Mouse (Mus musculus) right cerebral cortex, postnatal 10 days (tissue): ENCODE results near the gene Atxn1.

Source experiments
- DNase-seq, 2 experiments: peaks; one replicate each; pipeline ENCODE4 v3.0.0; 2021; ENCODE audit warnings: low spot score in 2 of 2

The Atxn1 gene

DNA sequence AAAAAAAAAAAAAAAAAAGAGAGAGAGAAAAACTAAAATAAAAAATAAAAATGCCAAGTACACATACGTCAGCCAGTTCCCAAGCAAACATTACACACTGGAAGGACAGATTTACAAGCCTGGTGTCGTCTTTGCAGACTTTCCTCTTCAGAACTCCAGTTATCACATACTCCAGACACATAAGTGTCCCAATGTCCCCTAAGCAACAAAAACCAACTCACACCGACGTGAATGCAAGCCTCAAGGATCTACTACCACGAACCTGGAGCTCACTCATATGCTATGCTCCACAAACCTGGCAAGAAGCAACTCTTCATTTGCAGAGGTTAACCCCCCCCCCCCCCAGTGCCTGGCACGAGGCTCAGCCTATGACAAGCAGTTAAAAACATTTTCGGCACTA is 136.8 kb downstream of the Atxn1 start:
- DNase-seq, result no peak

DNA sequence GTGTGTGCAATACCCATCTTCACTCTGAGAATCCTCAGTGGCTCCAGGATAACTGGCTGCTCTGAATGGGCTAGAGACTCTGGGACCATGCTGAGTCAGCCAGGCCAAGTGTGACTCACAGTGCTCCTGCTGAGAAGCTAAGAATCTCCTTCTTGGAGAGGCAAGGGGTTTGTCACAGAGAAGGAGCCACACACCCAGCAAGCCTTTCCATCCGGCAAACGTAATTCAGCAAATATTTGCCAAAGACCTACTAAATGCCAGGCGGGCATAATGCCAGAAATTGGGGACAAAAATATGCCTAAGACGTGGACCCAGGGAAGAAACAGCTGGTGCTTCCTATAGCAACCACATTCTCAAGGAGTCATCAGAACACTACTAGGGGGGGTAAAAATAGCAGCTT is 137.2 kb downstream of the Atxn1 start:
- peak; percentile 69 to 73 for DNase-seq

DNA sequence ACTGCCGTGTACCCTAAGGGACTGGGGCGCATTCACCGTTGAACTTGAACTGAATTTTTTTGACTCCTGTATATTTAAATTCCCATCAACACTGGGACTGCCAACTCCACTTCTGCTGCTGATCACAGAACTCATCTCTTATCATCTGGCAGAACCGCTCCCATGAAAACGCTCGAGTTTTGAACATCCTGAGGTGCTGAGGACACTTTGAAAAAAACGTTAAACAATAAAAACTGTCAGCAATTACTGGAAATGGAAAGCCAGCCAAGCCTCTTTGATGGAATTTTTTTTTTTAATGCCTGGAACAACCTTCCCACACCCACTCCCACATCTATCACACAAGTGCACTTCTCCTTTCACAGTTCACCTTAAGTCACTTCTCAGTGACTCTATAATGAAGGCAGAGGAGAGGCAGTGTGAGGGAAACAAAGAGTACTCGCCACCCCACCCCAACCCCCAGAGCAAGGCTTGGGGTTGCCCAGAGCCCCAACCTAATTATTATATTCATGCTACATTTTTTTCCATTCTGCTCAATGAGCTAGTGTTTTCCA is 137.7 kb downstream of the Atxn1 start:
- DNase-seq, result no peak

DNA sequence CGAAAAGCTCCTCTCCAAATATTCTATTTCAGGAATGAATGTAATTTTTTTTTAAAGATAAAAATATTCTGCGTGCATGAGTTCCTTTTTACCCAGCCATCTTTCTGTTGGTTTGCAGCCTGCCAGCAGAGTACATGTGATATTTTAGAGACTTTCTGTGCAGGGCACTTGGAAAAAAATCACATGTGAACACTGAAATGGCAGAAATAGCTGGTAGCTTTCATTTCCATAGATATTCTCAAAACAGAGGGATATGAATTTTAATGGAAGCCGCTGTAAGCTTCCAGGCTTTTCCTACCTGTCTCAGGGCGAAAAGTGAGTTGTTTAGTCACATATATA is 142.3 kb downstream of the Atxn1 start:
- DNase-seq, result peak in 1 of 2 experiments; percentile 67

DNA sequence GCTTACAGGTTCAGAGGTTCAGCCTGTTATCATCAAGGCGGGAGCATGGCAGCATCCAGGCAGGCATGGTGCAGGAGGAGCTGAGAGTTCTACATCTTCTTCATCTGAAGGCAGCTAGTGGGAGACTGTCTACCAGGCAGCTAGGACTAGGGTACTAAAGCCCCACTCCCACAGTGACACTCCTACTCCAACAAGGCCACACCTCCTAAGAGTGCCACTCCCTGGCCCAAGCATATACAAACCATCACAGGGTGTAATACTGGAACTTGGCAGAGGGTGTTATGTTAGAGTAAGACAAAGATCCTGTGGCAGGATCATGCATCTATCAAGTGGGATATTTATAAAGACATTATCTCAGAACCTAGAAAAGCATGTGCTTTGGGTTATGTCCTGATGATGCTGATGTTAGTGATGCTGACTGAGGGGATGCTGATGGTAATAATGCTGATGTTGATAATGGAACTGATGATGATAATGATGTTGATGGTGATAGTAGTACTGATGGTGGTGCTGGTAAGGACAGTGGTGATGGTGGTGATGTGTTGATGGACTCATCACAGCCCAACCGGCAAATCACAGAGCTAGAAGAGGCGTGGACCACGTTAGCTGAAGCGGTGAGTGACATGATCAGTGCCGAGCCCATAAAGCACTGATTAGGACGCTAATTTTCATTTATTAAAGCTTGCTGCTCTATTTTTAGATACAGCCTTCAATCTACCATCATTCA is 142.9 kb downstream of the Atxn1 start:
- no peak for DNase-seq

DNA sequence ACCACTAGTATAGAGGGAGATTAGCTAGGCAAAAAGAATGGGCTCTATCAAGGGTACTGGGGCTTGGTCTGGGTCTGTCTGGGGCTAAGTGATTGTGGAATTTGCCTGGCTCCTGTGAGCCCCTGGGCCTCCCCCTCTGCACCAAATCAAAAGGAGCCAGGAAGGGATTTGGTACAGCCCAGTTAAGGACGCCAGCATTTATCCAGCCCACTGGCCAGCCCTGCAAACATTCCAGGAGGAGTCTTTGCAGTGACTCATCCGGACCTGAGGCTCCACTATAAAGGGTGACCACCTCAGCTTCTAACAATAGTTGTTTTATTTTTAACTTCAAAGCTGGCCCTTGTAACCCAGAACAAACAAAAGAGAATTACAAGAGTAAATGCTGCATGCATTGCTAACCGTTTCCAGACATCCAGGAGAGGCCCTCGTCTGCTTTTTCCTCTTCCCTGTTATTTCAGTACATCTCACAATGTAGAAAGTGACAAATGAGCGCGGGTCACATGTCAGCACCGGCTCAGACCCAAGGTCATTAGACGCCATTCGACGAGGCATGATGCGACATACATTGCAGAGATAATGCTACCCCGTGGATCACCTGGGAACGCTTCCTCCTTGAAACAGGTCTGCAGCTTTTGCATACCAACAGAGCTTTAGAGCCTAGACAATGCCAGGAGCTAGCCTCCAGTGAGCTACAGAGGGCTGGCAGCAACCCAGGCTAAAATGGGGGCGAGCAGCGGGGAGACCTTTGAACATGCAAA is 144.2 kb downstream of the Atxn1 start:
- no peak for DNase-seq

DNA sequence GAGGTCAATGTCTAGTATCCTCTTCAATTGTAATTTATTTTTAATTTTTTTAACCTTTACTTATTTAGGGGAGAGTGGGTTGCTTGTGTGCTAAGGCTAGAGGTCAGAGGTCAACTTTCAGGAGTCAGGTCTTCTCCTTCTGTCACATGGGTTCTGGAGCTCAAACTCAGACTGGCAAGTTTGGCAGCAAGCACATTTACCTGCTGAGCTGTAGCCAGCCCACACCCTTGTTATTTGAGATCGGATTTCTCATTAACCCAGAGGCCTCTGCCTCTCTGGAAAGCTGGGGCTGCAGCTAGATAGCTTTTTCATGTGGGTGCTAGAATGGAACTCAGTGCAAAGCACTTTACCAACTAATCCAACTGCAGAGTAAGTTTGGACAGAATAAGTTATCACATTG is 148.1 kb downstream of the Atxn1 start:
- no peak for DNase-seq

DNA sequence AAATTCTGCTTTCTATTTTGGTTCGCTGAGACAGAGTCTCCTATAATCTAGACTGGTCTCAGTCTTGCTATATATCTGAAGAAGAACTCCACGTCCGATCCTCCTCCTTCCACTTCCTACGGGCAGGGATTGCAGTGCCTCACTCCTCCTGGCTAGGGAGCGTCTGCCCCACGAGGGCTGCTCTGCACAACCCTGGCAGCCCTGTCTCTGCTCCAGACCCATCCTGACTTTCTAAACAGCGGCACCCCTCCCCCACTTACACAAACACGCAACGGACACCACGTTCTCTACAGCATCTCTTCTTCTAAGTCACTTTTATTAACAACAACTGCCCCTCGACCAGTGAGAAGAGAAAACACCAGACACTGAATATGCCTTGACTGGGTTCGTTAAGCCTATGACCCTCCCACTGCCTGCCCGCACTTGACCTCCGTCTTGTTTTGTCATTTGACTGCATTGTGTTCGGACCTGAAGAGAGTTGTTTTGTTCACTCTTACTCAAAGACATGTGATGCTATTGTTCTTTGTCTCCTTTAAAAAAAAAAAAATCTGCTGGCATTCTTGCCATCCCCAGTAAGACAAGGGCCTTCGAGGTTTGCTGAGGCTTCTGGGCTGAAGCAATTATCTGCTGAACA is 154.9 kb downstream of the Atxn1 start:
- no peak for DNase-seq

DNA sequence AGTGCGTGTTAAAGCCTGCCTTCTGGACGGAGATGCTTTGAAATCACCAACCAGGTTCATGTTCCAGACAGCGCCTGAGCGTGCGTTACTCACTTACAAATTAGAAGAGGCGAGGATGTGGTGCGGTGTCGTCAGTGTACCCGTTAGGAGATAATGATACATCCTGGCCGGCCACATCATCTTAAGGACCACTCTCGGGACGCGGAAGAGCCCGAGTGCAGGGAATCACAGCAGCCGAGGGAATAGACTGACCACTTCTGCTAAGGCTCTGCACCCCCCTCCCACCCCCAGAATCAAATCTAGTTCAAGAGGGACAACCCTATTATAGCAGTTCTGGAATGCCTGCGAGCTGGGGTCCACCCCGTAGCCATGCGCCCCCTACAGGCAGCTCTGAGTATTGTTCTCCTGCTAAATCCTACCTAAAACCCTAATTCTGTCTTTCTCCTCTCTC is 157.2 kb downstream of the Atxn1 start:
- peak; percentile 55 to 78 for DNase-seq

DNA sequence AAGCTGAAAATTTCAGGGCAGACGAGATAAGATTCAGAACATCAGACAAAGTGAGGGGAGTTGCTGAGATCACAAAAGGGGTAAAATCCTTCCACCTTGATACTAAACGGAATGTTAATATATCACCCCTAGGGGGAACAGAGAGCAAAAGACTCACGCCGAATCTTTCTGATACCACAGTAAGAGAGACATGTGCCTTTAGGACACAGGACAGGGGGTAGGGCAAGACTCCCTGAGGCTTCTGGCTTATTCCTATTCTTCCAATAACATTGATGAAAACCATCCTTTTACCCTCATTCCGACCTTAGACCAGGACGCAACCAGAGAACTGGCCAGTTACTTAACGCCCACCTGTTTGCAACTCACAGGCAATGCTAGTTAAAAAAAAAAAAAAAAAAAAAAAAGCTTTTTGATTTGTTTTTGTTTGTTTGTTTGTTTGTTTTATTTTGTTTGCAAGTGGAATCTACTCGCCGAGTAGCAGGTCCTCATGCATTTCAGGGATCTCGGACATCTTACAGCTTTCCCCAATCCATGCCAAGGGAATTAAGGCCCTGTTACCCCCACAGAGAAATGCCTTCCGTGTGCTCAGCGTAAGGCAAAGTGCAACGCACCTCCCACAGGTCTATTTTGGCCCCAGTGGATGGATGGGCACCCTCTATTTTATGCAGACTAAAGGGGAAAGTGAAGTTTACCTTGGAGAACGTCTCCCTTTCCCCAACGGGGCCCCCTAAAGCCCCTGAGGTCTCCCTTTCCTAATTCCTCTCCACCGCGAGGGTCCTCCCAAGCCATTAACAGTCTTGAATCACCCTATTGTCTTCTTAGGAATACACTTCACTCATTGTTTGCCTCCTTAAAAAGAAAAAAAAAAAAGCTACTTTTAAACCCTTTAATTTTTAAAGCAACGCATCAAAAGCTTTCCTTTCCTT is 157.9 kb downstream of the Atxn1 start:
- DNase-seq, result no peak

DNA sequence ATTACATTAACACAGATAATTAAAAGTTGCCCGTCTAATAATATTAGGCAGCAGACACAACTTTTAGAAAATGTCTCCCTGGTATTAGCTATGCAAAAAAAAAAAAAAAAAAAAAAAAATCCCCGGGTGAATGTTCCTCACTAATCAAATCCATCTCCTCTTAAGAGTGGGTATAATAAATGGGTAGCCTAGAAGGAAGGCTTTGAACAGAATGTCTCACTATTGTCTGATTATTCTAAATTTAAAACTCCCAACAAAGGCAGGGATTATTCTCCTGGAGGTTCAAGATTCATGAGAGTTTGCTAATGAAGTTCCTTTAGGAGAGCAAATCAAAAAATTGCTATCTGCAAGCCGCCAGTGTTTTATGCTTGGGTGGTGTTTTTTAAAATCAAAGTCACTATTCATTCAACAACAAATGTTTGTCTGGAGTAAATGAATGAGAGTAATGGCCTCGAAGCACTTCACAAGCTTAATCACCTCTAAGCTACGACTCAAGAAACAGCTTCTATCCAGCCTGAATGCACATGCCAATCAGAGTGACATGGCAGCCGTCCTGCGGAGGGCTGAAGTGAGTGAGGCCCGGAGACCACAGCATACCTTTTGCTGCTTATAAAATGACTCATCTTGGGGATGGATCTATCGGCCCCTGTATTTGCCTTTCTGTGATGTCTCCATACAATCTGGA is 158.8 kb downstream of the Atxn1 start:
- no peak for DNase-seq

DNA sequence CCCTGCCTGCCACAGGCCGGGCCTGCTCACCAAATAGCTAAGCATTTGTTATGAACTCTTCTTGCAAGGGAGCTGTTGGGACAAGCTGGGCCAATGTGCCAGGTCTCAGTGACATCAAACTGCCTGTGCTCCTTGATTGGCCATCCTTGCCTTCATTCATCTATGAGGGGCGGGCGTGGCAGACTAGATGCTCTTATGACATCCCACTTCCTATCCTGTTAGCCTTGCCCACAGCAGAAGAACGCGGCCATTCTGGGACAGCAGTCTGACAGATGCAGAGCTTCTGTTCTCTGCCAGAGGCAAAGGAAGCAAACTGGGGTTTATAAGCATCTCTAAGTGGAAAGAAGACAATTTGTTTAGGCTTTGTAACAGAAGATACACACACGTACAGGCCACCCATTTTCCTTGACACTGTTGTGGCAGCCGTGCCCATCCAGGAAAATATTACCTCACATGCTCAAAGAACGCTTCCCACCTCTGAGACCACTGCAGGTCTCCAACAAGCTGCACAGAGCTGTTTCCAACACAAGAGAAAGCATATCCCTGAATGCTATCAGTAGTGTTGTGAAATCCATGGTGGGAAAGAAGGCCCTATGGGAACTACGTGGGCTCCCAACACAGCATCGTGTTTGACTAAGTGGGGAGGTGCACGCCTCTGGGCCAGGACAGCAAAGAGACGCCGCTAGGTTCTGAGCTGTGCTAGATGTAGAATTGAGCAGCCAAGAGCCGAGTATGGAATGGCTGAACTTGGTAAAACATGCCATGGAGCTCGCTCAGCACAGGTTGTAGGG is 162.0 kb downstream of the Atxn1 start:
- DNase-seq, result no peak

DNA sequence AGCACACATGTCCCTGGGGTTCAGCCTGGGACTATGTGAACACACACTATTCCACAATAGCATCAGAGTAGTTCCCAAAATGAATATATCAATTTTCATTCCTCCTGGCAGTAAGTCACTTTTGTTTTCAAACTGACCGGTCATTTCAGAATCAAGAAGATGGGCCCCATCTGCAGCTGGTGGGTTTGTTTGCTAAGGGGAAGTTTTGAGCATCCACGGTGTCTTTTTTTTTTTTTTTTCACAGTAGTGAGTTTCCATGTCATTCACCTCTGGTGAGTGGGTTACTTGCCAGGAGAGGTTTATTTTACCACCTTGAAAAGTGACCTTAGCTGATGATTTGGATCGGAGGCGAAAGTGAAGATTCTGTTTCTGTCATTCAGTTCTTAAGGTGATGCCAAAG is 166.6 kb downstream of the Atxn1 start:
- DNase-seq, result no peak

DNA sequence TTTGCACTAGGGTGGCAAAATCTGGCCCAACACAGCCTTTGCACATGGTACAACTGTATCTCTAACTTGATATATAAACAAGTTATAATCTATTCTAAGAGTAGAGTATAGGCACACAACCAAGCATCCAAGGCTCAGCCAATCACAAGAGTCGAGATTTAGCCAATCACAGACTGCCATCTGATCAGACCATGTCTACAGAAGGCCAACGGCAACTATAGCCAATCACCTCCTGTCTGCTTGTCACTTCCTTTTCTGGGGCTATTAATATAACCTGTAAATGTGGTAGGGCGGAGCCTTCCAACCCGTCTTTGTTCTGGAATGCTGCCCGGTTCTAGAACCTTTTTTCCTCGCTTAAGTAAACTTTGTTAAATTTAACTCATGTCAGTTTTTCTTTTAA is 167.1 kb downstream of the Atxn1 start:
- peak in 1 of 2 experiments; percentile 67 for DNase-seq

DNA sequence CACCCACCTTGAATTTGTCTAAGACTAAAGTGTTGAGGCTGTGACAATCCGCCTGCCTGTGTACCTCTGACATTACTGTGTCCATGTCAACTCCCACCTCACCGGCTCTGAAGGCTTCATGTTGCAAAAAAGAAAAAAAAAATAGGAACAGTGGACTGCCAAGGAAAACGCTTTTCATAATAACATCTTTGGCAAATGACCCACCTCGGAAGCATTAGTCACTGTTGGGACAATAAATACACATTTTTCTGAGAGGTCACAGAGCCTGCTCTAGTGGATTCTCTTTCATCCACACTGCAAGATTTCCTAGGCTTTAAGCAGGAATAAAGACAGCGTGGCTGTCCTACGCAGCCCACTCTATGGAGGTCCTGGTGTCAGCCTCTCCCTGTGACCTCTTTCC is 168.5 kb downstream of the Atxn1 start:
- no peak for DNase-seq

DNA sequence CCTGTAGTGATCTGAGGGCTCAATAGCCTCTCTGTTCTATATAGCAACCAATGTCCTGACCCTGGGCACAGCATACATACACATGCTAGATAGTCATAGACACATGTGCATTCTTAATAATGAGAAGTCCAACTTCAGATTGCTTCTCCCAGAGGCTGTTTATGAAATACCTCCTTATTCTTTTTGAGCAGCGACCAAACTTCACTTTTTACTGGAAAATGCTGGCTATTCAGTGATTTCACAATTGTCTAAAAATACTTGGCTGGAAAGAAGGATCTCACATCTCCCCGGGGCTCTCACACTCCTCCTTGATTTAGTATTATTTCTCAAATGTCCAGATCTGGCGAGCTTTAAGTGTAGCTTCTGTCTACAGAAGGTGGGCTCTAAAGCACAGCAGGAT is 171.0 kb downstream of the Atxn1 start:
- no peak for DNase-seq

DNA sequence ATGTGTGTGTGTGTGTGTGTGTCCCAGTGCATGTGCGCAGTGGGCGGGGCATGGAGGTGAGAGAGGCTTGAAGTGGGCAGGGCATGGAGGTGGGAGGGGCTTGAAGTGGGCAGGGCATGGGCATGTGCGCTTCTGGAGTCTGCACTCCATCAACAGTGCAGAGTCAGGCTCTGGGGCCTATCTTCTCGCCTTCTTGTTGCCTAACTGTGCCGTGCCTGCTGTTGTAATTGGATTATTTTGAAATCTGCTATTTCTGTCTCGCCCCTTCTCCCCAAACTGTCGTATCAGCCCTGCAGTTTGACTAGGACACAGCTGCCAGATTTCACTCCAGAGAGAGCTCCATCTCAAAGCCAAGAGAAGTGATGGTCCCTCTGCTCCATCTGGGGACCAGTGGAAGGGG is 178.4 kb downstream of the Atxn1 start:
- DNase-seq, result peak in 1 of 2 experiments; percentile 54

DNA sequence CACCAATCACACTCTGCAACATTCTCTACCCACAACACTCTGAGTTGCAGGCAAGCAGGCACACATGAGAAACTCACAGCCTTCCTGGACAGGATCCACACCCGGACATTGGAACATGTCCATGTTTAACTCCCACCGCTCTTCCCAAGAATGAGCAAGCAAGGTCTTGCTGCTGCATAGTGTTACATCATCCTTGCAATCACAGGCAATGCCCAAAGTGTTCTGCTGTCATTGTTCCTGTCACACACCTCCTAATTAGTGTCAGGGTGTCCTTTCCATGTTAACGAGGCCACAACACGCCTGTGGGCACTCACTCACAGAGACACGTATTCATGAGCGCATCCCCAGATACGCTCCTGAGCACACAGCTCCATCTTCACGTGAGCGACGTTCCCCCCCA is 181.1 kb downstream of the Atxn1 start:
- peak in 1 of 2 experiments; percentile 41 for DNase-seq

DNA sequence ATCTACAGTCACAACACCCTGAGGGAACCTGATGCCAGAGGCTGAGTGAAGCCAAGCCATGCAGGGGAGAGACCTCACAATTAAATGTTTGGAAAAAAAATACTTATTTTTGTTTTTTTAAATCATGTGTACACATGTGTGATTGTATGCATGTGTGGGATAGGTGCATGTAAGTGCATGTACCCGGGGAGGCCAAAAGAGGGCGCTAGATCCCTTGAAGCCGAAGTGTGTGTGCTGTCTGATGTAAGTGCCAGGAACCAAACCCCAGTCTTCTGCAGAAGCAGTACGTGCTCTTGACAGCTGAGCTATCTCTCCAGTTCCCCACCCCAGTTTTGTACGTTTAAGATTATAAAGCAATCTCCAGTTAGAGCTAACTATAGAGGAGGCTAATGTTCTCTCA is 186.1 kb downstream of the Atxn1 start:
- DNase-seq, result no peak

DNA sequence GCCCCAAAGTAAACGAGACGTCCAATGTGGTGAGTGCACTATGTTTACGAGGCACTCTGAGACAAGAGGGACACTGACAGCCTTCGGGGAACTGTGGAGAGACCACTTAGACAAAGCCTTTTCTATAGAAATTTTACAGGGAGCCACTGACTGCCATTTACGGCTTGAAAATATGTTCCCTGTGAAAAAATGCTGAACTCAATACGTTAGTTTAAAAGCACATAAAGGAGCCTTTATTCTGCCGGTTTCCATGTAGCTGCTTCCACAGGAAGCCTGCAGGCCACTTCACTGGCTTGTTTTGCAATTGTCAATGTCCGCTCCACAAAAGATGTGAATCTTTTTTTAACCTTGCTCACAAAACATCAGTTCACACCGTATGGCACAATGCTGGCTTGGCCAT is 186.6 kb downstream of the Atxn1 start:
- DNase-seq, result no peak
